Mouse (Mus musculus) neural tube, embryonic 11.5 days (tissue): Measurements from ENCODE around the gene Cmas. TPM values are rescaled to one million over a fixed set of nuclear protein-coding genes. Genes with fewer than 3 reads are reported as not detected.

Experiments used
- ATAC-seq: fragments of 200-750 bp; cut with Nextera tagmentation; 2 replicates; pipeline ENCODE4 v1.8.0; 2017; ENCODE audit warnings: moderate number of reproducible peaks, mild to moderate bottlenecking, moderate TSS enrichment, moderate library complexity; ENCODE audit not compliant: insufficient read depth, low FRiP score, low TSS enrichment
- DNase-seq: peaks from one replicate; pipeline ENCODE4 v3.0.0-alpha.2; 2015; ENCODE audit warnings: low spot score
- H3K27ac ChIP-seq: fragments of 300-500 bp; sonication (generic); 2 replicates; pipeline ENCODE4 v1.5.1; 2014; ENCODE audit warnings: low read depth, mild to moderate bottlenecking, low read length
- H3K27me3 ChIP-seq: fragments of 300-500 bp; sonication (generic); 2 replicates; pipeline ENCODE4 v1.6.1; 2014; ENCODE audit warnings: mild to moderate bottlenecking, low read length, mixed read lengths; ENCODE audit not compliant: control insufficient read depth, insufficient read depth
- H3K36me3 ChIP-seq: fragments of 300-500 bp; sonication (generic); 2 replicates; pipeline ENCODE4 v1.6.1; 2014; ENCODE audit warnings: mild to moderate bottlenecking, low read length, moderate library complexity, mixed read lengths; ENCODE audit not compliant: control insufficient read depth, insufficient read depth
- H3K4me1 ChIP-seq: fragments of 300-500 bp; sonication (generic); 2 replicates; pipeline ENCODE4 v1.6.1; 2014; ENCODE audit warnings: low read length, mixed read lengths; ENCODE audit not compliant: control insufficient read depth, insufficient read depth
- H3K4me2 ChIP-seq: fragments of 300-500 bp; sonication (generic); 2 replicates; pipeline ENCODE4 v1.6.1; 2014; ENCODE audit warnings: low read depth, mild to moderate bottlenecking, moderate library complexity
- H3K4me3 ChIP-seq: fragments of 300-500 bp; sonication (generic); 2 replicates; pipeline ENCODE4 v1.5.1; 2014; ENCODE audit warnings: low read depth, low read length
- H3K9ac ChIP-seq: fragments of 300-500 bp; sonication (generic); 2 replicates; pipeline ENCODE4 v1.6.1; 2014; ENCODE audit warnings: mild to moderate bottlenecking, low read length
- H3K9me3 ChIP-seq: fragments of 300-500 bp; sonication (generic); 2 replicates; pipeline ENCODE4 v1.6.1; 2016; ENCODE audit warnings: low read length; ENCODE audit not compliant: control insufficient read depth
- WGBS: fragments of 180-500 bp; shearing (Covaris S2); extraction: QIAGEN DNeasy Blood & Tissue Kit; methylation state at CpG from one replicate; pipeline ENCODE4 v1.1.7; 2014; 5-methylcytosine and 5-hydroxymethylcytosine counted together
- polyA plus RNA-seq: library from polyadenylated mRNA; unstranded; fragments of >200 nt; fragmentation: Nextera tagmentation; extraction: Ambion mirVana; gene quantifications from 2 replicates; pipeline ENCODE4 v1.2.1, GENCODE M21; 2014

Gene Cmas
- polyA plus RNA-seq, 1 experiment from 2014 or later, result 133 TPM

- H3K4me2 ChIP-seq, result no peak overlapping the region
- H3K9ac ChIP-seq, result no peak overlapping the region
- no peak for DNase-seq
- H3K9me3 ChIP-seq, result no peaks in the 10 kb centered on the region
- no peak for ATAC-seq
- 89% methylated on average over 8 of the region's 8 CpGs for WGBS
- H3K4me1 ChIP-seq, result no peaks in the 10 kb centered on the region
- H3K27me3 ChIP-seq, result no peaks in the 10 kb centered on the region
- H3K27ac ChIP-seq, result no peak overlapping the region
- no peaks in the 10 kb centered on the region for H3K36me3 ChIP-seq
- H3K4me3 ChIP-seq, result no peak overlapping the region
Measured at GRCm38 (mm10) chr6:142721731-142722130, 34.8 kb upstream of the Cmas start.

DNA sequence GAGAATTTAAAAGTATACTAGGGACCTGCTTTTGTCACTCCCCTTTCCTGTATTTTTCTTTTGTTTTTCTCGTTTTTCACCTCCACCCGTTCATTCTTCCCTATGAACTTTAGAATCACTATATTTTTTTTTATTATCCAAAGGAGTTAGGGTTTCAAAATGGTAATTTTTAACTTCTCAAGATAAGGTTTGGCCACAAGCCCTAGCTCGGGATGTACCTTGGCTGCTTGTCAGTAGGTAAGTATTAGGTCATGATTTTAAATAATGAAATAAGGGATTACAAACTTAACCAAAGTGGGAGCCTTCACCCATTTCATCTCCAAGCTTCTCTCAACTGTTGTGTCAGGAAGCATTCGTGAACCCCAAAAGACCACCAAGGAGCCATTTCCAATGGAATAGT lies 30.5 kb upstream of the Cmas start:
- Histone ChIP-seq H3K27ac (no peak overlapping the region), H3K9ac (no peak overlapping the region), H3K4me2 (no peak overlapping the region), H3K36me3 (no peaks in the 10 kb centered on the region), H3K4me3 (no peak overlapping the region), H3K9me3 (no peaks in the 10 kb centered on the region), H3K4me1 (no peaks in the 10 kb centered on the region), H3K27me3 (no peaks in the 10 kb centered on the region)
- 86% methylated on average over 4 of the region's 4 CpGs for WGBS
- DNase-seq (no peak), ATAC-seq (no peak)

DNA sequence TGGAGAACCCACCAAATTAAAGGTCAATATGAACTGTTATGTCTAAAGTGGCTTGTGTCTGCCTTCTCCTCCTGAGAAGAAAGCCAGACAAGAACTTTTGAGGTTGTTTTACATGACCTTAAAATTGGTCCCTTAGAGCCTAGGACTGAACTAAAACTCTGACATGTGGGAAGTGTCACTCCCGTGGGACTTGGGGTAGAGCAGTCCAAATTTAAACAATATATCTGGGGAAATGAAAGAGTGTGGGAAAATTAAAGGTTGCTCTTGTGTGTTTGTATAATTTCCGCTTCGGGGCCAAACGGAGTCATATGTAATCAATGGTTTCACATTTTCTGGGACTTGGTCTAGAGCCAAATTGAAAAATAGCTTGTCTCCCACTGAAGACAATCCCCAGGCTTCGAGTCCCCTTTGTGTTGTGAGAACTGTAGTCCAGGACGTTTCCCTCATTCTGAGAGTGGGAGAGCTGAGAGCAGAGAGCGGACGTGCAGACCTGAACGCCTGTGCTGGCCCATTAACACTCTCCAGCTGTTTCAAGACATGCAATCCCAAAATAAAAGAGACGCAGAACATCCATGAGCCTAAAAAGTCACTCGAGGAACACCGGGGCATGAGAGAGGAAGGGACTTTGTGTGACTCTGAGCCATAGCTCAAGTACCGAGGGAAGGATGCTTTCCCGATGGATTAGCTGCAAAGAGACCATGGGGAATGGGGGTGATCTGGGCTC lies 23.8 kb upstream of the Cmas start:
- Histone ChIP-seq H3K9me3 (no peaks in the 10 kb centered on the region), H3K36me3 (no peaks in the 10 kb centered on the region), H3K9ac (no peak overlapping the region), H3K4me1 (no peaks in the 10 kb centered on the region), H3K27ac (no peak overlapping the region), H3K4me3 (no peak overlapping the region), H3K4me2 (no peak overlapping the region), H3K27me3 (no peaks in the 10 kb centered on the region)
- ATAC-seq (no peak), DNase-seq (no peak)
- WGBS, result 82% methylated on average over 14 of the region's 14 CpGs

- no peak overlapping the region for H3K4me2 ChIP-seq
- H3K9me3 ChIP-seq, result no peaks in the 10 kb centered on the region
- H3K27me3 ChIP-seq, result no peaks in the 10 kb centered on the region
- no peak overlapping the region for H3K27ac ChIP-seq
- no peak overlapping the region for H3K4me3 ChIP-seq
- H3K9ac ChIP-seq, result no peak overlapping the region
- WGBS, result 53% methylated on average over 8 of the region's 8 CpGs
- no peaks in the 10 kb centered on the region for H3K4me1 ChIP-seq
- peak; percentile 49; the same call in 1 of the 2 replicates for ATAC-seq
- no peaks in the 10 kb centered on the region for H3K36me3 ChIP-seq
- no peak for DNase-seq
Measured at GRCm38 (mm10) chr6:142735302-142736005, 21.0 kb upstream of the Cmas start.

GRCm38 (mm10) chr6:142738225-142738624 lies 18.3 kb upstream of the Cmas start:
- no peak for ATAC-seq
- Histone ChIP-seq H3K4me3 (no peak overlapping the region), H3K27ac (no peak overlapping the region), H3K9me3 (no peaks in the 10 kb centered on the region), H3K4me2 (no peak overlapping the region), H3K9ac (no peak overlapping the region), H3K27me3 (no peaks in the 10 kb centered on the region), H3K4me1 (no peaks in the 10 kb centered on the region), H3K36me3 (no peaks in the 10 kb centered on the region)
- no peak for DNase-seq
- 99% methylated on average over 2 of the region's 2 CpGs for WGBS

- DNase-seq (no peak), ATAC-seq (no peak)
- 74% methylated on average over 6 of the region's 6 CpGs for WGBS
- Histone ChIP-seq H3K4me3 (no peak overlapping the region), H3K9me3 (no peaks in the 10 kb centered on the region), H3K27me3 (no peaks in the 10 kb centered on the region), H3K4me2 (no peak overlapping the region), H3K4me1 (no peaks in the 10 kb centered on the region), H3K9ac (no peak overlapping the region), H3K27ac (no peak overlapping the region), H3K36me3 (no peaks in the 10 kb centered on the region)
Measured at GRCm38 (mm10) chr6:142738637-142739036, 17.8 kb upstream of the Cmas start.

- H3K4me1 ChIP-seq, result no peaks in the 10 kb centered on the region
- H3K27me3 ChIP-seq, result no peaks in the 10 kb centered on the region
- no peak overlapping the region for H3K9ac ChIP-seq
- no peaks in the 10 kb centered on the region; the same call in 1 of the 2 replicates for H3K9me3 ChIP-seq
- no peak for ATAC-seq
- no peaks in the 10 kb centered on the region for H3K36me3 ChIP-seq
- 80% methylated on average over 6 of the region's 6 CpGs for WGBS
- no peak overlapping the region for H3K4me2 ChIP-seq
- no peak overlapping the region for H3K27ac ChIP-seq
- no peak overlapping the region for H3K4me3 ChIP-seq
- DNase-seq, result no peak
Measured at GRCm38 (mm10) chr6:142741763-142742162, 14.7 kb upstream of the Cmas start.

DNA sequence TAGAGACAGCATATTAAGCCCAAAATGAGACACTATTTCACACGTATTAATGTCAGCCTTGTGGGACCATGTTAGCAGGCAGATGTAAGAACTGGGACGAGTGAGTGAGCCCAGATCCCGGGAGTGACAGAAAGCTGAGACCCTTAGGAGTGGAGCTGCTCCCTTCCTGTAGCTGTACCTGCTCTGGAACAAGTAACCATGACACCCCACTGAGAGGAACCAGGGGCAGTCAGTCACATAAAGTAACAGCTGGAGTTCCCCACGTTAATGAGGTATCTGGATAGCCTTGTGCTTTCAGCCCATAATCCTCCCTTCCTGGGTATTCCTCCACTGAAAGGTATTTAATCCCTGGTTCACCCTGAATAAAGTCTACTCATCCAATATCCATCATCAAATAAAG lies 13.3 kb upstream of the Cmas start:
- WGBS, result 77% methylated on average over 4 of the region's 4 CpGs
- DNase-seq, result no peak
- Histone ChIP-seq H3K4me2 (no peak overlapping the region), H3K9me3 (no peaks in the 10 kb centered on the region; the same call in 1 of the 2 replicates), H3K27me3 (no peaks in the 10 kb centered on the region), H3K9ac (no peak overlapping the region), H3K36me3 (no peaks in the 10 kb centered on the region), H3K4me1 (no peaks in the 10 kb centered on the region), H3K4me3 (no peak overlapping the region), H3K27ac (no peak overlapping the region)
- no peak for ATAC-seq

DNA sequence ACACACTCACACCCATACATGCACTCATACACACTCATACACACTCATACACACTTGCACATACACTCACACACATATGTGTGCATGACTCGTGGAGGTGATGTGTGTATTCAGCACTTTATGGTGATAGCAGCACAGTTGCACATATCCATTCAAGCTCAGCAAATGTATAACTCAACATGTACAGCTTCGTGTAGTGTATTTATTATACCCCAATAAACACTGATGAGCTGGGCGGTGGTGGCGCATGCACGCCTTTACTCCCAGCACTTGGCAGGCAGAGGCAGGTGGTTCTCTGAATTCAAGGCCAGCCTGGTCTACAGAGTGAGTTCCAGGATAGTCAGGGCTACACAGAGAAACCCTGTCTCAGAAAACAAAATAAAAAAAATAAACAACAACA lies 11.0 kb upstream of the Cmas start:
- no peak for ATAC-seq
- 87% methylated on average over 5 of the region's 5 CpGs for WGBS

More for the DNA sequence above, 11.0 kb upstream of the Cmas start:
- Histone ChIP-seq H3K4me3 (no peak overlapping the region), H3K27me3 (no peaks in the 10 kb centered on the region), H3K9me3 (no peaks in the 10 kb centered on the region; the same call in 1 of the 2 replicates), H3K36me3 (no peaks in the 10 kb centered on the region), H3K4me1 (no peaks in the 10 kb centered on the region), H3K9ac (no peak overlapping the region), H3K27ac (no peak overlapping the region), H3K4me2 (no peak overlapping the region)
- DNase-seq, result no peak
